Mouse (Mus musculus): Measurements from ENCODE around the gene St6galnac5.

The St6galnac5 gene

GRCm38 (mm10) chr3:152867654-152868525 lies 114.2 kb downstream of the St6galnac5 start:
- DNase-seq (ENCODE audit: low read depth, low spot score) = peak; percentile 43

DNA sequence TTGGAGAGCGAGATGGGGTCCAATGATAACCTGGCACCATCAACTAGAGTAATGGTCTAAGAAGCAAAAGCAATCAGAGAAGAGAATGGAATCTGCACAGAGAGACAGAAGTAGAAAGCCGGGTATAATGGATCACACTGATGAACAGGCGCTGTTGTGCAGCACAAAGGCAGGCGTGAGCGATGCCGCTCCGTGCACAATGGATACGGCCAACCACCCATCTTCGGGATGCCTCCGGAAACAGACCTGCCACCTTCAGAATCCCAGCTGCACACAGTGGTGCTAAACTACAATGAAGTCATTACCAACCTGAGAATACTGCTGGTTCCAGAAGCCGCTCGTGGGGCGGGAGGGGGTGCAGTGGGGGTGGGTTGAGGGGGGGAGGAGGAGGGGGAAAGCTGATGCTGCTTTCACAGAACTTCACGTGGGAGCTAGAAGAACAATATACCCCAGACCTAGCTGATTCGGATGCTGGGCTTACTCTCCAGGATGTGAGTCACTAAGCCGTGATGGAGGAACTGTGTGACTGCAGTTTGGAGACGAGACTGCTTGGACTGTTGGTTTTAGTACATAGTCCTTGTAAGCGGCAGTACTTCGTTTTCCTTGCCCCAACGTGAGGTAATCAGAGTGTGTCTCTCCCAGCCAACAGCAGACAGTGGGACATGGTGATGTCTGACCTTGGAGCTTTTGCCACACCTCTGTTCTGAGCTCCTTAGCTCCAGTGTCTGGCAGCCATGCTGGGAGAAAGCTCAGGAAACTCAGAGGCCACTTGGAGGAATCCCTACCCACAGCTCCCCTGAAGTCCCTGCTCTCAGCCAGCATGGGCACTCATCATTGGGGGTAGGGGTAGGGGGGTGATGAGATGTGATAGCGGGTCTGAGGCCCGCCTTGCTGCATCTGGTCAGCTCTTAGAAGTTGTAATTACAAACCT lies 115.7 kb downstream of the St6galnac5 start:
- peak; percentile 30 for DNase-seq (ENCODE audit: low read depth, low spot score)

DNA sequence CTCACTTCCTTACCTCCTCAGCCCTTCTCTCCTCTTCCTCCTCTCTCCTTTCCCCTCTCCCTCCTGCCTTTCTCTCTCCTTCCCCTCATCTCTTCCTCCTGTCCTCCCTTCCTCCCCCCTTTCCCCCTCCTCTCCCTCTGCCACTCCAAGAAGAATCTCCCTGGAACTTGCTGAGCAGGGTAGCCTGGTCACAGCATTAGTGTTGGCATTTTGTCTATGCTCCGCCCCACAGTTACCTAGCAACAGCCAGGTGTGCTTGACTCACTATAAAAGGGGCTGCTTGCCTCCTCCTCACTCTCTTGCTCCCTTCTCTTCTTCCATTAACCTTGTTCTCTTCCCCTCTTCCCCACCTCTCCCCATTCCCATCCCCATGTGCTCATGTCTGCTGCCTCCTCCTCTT lies 120.1 kb downstream of the St6galnac5 start:
- DNase-seq (ENCODE audit: low read depth, low spot score) = no peak

GRCm38 (mm10) chr3:152861450-152861849 lies 120.6 kb downstream of the St6galnac5 start:
- DNase-seq (ENCODE audit: low read depth, low spot score) = no peak

DNA sequence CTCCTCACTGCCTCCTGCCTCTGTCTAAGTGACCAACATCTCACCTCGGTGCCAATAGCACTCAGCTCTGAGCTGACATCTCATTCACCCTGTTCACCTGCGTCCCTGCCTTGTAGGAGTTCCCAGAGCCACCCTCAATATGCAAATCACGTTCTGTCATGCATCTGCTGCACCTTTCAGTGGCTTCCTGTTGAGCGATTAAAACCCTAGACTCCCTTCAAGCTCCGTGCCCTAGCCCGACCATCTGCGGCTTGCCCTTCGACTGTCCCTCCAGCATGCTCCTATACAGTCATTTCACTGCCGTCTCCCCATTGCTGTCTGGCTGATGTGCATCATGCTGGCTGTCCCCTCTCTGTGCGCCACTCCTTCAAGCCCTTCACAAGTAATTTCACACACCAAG lies 126.0 kb downstream of the St6galnac5 start:
- DNase-seq (ENCODE audit: low read depth, low spot score) = no peak

DNA sequence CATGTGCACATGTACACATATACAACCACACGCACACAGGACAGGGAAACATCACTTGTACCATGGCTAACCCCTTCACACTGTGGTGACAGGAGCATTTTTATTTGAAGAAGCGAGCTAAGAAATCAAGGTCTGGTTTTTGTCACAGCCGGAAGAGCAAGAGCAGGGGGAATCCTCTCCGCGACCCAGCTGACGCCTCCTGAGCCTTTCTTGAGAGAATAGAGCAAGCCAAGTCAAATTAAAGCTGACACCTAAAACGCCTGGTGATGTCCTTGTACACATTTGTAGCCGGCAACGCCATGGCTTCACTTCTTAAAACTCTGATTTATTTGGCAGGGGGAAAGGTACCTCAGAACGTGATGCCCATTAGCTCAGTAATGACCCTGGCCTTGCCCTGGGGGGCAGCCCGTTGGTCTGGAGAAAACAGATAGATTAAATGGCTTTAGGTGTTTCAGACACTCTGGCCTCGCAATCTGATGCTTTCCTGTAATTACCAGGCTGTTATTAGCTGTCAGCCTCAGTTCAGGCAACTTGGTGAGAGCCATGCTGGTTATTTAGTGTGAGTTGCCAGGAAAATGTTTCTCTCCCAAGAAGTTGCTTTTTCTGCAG lies 126.9 kb downstream of the St6galnac5 start:
- peak; percentile 28 for DNase-seq (ENCODE audit: low read depth, low spot score)

DNA sequence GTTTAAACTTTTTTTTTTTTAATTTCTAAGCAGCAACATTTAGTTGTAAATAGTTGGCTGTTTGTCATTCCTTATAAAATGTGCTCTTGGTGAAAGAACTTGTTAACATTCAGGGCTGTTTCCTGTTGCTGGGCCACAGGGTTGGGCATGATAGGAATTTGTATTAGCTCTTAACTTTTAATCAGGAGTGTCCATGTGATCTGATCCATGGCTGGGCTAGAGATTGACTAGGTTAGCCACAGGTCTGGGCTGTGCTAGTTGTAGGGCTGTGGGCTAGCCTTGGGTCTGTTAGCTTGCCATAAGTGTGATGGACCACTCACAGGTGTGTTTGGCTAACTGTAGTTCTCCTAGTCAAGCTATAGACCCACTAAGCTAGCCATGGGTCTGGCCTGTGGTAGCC lies 138.1 kb downstream of the St6galnac5 start:
- DNase-seq (ENCODE audit: low read depth, low spot score) = no peak

DNA sequence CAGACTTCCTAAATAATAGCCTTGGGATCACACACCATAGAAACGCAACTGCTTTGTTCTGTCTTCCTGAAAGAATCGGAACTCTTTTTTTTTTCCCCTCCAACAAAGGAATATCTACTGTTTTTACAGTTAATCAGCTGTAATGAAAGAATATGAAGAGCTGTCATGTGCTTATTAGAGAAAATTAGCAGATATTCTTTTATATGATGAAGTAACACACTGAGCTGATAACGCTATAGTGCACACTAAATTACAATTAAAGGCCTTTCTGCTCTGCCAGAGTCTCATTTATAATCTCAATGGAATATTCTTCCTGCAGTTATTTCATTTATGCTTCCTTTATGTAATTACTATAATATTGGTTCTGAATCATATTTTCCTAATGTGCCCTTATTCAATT lies 139.4 kb downstream of the St6galnac5 start:
- no peak for DNase-seq (ENCODE audit: low read depth, low spot score)

DNA sequence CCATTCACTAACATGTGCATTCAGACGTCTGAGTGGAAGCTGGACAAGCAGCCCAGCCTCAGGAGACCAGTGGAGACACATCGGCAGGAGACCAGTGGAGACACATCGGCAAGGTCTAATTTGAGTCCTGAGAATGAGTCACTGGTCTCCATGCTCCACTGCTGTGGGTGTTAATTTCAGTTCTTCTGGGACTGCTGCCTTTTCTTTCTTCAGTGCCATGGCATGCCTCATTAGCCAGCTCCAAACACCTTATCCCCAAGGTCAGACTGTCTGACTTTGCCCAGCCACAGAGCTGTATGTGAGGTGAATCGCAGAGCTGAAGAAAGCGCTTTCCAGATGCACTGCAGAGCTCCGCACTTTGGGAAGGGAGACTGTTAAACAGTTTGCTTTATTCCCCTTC lies 140.8 kb downstream of the St6galnac5 start:
- DNase-seq (ENCODE audit: low read depth, low spot score) = no peak

DNA sequence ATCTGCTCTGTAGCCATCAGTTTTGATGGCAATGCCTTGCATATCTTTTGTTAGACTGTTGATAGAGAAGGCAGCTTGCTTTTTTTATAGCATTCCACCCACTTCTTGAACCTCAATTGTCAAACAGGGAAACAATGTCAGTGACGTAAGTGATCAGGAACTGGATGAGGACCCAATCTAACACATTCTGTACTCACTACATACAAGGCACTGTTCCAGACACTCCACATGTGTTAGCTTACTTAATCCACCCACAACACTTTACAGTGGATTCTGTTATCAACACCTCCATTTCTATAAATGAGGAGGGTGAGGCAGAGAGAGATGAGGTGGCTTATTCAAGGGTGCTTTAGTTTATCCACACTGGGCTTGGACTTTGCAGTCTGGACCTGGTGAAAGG lies 144.1 kb downstream of the St6galnac5 start:
- DNase-seq (ENCODE audit: low read depth, low spot score) = no peak

DNA sequence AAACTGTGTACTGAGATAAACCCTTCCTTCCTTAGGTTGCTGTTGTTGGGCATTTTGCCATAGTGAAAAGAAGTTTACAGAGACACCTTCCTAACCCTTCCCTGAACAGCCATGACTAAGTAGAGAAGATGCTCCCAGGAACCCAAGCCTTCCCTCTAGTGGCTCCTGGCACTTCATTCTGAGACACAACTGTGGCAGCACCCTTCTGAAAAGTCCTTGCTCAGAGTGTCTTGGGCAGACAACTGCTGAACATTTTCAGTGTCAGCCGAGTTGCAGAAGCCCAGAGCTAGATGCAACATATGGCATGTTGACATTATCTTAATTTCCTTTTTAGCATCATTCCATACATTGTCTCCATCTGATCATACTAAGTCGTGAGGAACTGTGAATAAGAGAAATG lies 144.6 kb downstream of the St6galnac5 start:
- no peak for DNase-seq (ENCODE audit: low read depth, low spot score)

GRCm38 (mm10) chr3:152832436-152832835 lies 149.6 kb downstream of the St6galnac5 start:
- DNase-seq (ENCODE audit: low read depth, low spot score) = no peak

DNA sequence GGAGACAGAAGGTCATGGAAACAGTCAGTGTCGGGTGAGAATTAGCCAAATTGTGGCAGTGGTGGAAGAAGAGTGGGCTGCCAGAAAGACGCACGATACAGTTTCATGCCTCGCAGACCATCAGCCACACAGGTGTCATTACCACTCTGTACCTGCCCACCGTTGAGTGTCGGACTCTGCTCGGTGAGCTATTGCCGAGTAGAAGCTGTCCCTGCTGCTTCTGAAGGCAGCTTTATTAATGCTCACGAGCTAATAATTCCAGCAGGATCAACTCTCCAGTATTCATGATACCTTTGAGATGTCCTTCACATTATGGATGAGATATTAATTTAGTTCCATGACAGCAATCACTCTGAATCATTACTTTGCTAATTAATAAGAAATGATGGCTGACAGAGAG lies 150.1 kb downstream of the St6galnac5 start:
- no peak for DNase-seq (ENCODE audit: low read depth, low spot score)

GRCm38 (mm10) chr3:152831377-152831776 lies 150.7 kb downstream of the St6galnac5 start:
- DNase-seq (ENCODE audit: low read depth, low spot score) = no peak

DNA sequence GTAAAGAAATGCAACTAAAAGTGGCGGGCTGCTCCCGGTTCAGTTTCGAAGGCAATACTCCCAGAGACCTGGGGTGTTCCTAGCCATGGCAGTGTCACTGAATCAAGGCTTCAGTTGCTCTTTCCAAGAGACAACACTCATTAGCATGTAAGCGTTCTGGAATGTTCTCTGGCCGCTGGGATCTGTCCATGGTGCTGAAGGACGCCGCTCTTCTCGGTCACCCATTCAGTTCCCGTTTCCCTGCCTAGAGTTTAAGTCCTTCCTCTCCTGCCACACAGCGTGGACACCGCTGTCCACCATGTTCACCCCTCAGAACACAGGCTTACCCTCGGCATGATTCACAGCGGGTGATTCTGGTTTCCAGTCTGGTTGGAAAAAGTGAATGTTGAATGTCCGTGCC lies 160.8 kb downstream of the St6galnac5 start:
- peak; percentile 80 for DNase-seq (ENCODE audit: low read depth, low spot score)

- DNase-seq (ENCODE audit: low read depth, low spot score) = no peak
Observed at GRCm38 (mm10) chr3:152820406-152820805, 161.6 kb downstream of the St6galnac5 start.

GRCm38 (mm10) chr3:152815110-152815509 lies 166.9 kb downstream of the St6galnac5 start:
- DNase-seq (ENCODE audit: low read depth, low spot score) = no peak

DNA sequence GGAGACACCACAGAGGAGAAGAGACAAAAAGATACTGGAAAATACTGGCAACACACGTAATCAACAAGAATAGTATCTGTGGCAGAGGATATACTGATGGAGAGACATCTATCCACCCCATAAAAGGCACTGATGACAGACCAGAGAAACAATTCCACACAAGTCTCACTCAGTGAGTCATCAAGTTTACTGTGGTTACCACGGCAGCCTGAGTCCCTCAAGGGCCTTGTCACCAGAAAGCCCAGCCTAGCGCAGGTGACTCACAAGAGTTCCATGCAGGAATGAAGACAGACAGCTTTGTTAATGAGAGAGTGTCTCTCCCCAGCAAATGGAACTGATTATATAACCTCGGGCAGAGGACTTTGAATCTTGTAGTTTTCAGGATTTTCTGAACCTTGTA lies 168.1 kb downstream of the St6galnac5 start:
- DNase-seq (ENCODE audit: low read depth, low spot score) = no peak

GRCm38 (mm10) chr3:152799738-152800431 lies 182.2 kb downstream of the St6galnac5 start:
- peak; percentile 37 for DNase-seq (ENCODE audit: low read depth, low spot score)

- no peak for DNase-seq (ENCODE audit: low read depth, low spot score)
Observed at GRCm38 (mm10) chr3:152797354-152797753, 184.7 kb downstream of the St6galnac5 start.

DNA sequence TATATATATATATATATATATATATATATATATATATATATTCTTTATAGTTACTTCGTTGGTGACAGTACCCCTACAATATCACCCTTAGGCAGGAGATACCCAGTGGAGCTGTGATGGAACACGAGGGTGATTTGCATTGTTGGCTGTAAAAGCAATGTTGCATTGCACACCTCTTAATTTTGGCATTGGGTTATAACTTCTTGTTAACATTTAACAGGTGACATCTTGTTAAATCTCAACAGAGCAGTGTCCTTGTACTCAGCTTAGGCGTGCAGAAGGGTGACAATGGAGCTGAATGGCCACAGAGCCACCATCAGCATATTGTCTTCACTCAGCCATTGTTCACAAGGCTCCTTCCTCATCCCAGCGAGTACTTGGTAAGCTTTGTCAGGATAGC lies 185.8 kb downstream of the St6galnac5 start:
- DNase-seq (ENCODE audit: low read depth, low spot score) = no peak
